Mouse (Mus musculus) liver, adult 2 months (tissue): ENCODE results near the gene Atmin.

Source experiments
- CTCF ChIP-seq: fragments of 200-500 bp; IDR thresholded peaks from 2 replicates; pipeline ENCODE4 v1.5.1; 2011; ENCODE audit warnings: low read depth, low read length, control low read depth
- POLR2A ChIP-seq: fragments of 200-500 bp; IDR thresholded peaks from 2 replicates; pipeline ENCODE4 v1.6.1; 2011; ENCODE audit warnings: low read length, control low read depth; ENCODE audit not compliant: insufficient read depth; ENCODE audit errors: extremely low read depth

GRCm38 (mm10) chr8:116951369-116951768 is 8.2 kb downstream of the Atmin start:
- TF ChIP-seq POLR2A (no peak), CTCF (no peak)
